Mouse (Mus musculus): ENCODE measurements at regions not wholly inside any gene's neighbourhood (a gene's known extent, or its start where the extent isn't known, plus 50 kb on each side); places are given as distances from the start of the nearest gene placed in this dataset.

DNA sequence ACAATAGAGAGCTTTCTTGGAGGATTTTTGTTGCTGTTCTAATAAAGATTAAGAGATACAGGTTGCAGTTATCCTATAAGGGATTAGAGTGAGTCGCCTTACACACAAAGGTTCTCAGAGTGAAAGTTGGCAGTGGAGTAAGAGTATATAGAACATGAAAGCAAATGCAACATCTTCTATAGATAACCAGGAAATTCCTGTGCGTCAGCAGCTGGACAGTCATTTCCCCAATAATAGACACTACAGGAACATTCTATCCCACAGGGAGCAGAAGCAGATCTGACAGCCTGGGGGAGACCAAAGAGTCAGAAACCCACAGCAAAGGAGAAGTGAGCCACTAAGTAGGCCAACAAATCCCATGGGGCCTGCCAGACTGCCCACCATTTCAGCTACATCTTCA lies 348.7 kb downstream of the Elavl2 start:
- no peak for DNase-seq (ENCODE audit: low spot score)

DNA sequence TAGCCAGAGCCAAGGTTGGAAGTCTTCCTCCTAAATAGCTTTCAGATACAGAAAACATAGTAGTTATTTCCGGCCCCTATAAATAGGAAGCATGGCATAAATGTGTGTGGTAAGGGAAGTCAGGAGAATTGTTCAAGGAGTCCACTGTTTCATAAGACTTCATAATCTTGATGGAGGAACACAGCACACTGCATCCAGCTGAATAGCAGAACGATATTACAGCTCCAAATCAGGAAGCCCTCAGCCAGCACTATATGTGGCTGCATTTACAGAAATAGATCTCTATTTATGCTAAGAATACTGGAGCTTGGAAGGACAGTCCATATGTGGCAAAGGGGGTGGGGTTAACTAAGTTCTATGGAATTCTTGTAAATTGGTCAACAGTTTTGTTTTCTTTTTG lies 371.1 kb downstream of the Elavl2 start:
- DNase-seq (ENCODE audit: low spot score): no peak

DNA sequence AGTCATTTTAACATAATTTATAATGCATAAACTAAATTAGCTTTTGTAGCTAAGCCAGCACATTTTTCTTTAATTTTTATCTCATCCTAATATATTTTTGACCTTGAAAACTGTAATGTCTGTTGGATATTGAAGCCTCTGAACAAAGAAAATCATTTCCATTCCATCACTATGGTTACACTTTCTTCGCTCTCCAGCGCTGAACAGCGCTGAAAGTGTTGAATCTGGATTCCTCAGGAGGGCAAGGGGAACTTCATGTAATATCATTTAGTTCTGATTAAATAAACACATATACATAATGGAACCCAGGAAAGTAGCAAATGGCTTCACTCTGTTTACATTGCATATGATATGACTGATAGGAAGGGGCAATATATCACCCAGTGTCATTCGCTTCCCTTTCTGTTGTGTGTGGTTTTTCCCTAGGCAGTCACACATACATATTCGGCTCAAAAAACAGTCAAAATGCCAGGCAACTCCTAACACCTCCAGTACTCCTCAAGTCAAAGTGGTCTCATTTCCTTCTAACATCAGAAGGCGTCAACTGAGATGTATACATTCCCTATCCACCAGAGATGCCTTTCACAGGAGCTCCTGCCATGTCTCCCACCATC lies 372.5 kb downstream of the Elavl2 start:
- DNase-seq (ENCODE audit: low spot score): no peak

DNA sequence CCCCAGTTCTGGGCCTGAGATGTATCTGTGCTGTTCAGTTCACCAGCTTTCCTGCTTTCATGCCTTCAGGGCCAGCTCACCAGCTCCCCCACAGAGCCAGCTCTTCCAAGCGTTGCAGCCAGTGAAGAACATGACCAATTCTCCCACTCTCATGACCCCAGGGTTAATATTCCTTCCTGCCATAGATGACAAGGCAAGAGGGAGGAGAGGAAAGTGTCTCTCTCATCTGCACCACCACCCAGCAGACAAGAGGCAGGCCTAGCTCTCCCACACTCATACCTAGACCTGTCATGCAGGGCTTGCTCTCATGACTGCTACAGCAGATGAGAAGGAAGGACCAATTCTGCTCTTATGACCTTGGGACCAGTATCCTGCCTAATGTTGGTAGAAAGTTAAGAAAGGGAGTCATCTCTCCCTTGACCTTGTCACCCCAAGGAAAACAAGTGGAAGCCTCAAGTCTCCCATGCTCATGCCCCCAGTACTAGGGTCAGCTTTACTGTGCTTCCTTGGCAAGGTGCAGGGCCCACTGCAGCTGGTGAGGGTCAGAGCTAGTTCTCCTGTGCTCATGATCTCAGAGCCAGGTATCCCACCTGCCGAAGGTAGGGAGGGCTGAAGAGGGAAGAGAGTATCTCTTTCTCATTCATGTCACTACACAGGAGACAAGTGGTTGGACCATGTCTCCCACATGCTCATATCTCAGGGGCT lies 404.0 kb downstream of the Elavl2 start:
- no peak for DNase-seq (ENCODE audit: low spot score)

DNA sequence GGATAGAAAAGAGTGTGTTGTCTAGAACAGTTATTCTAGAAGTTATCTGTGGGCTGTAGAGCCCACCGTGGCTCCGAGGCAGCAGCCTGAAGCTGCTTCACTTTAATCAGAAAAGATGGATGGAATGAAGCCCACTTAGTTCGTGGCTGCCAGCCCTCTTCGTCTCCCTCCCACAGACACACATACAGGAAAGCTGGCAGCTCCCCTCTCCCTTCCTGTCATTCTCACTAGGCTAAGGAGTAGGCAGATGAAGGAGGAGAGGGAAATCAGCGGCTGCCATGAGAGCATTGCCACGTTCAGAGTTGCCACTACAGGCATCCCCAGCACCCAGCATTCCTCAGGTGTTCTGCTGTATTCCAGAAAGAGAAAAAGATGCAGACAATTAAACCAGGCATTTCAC lies 435.9 kb downstream of the Elavl2 start:
- DNase-seq (ENCODE audit: low spot score): no peak

DNA sequence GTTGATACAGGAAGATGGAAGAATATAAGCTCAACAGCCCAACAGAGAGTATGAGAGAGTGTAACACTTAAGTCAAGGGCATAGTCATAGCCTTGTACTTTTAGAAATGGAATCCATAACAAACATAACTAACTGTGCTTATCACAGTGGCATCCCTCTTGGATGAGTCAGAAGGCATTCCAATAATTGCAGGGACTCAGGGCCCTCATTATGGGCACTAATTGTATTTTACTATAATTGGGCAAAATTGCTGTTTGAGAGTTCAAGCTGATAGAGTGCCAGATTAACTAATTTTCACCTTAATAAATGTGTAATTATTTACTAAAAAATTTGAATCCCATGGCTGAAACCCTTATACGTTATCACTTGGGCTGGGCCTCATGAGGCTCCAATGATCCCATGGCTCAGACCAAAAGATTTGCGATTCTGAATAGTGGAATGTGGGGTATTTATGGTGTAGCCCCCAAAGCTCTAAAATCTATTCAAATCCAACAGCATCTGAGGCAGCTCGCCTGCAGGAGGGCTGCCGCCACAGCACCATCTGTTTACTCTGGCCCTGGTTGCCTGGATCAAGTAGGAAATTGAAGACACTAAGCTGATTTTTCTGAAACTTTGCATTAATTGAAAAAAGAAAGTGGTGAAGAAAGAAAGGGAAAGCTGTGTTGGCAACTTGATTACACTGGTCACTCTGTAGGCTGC lies 456.7 kb downstream of the Elavl2 start:
- DNase-seq (ENCODE audit: low spot score): no peak

DNA sequence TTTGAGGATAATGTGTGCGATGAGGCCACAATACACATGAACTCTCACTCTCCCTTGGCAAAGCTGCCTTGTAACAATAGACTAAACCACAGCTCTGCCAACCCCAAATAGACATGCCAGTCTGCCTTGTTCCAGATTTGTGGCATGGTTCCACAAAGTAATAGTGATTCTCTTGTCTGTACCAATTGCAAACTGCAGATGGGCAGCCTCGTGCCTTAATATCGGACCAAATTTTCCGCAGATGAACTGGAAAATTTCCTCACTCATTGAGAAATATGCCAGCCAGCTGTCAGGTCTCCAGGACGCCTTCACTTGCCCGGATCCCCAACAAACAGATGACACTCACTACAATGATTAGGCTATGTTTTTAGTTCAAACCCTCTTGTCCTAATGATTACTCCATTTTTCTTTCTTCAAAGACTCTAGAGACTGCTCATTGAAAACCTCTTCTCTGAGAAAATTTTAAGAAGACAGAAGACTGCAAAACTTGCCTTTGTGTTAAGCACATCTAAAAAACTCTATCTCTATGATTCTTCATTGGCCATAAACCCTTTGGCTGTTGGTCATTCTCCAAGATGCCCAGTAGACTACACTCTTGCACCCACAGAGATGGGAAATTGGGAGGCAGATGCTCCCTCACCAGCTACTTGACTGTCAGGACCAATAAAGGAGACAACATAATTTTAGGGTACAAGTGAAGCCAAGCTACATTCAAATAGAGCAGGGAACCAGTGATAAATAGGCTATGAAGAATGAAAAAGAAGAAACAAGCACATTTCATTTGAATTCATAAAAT lies 483.1 kb downstream of the Elavl2 start:
- no peak for DNase-seq (ENCODE audit: low spot score)

DNA sequence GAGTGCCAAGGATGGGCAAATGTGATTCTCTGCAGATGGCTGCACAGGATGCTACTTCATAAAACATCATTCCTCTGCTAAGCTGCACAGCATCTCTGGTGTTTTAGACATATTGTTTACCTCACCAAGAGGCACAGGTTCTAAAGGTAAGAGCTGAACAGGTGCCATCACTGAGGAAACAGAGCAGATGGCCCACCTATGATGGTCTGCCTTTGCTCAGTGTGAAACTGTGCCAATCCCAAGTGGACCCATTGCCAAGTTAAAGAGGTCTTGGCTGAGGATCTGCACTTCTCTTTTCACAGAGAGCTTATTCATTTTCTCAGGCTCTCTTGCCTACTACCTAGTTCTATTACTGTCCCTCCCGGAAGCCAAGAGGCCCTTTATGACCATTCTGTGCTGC lies 494.3 kb downstream of the Elavl2 start:
- no peak for DNase-seq (ENCODE audit: low spot score)

DNA sequence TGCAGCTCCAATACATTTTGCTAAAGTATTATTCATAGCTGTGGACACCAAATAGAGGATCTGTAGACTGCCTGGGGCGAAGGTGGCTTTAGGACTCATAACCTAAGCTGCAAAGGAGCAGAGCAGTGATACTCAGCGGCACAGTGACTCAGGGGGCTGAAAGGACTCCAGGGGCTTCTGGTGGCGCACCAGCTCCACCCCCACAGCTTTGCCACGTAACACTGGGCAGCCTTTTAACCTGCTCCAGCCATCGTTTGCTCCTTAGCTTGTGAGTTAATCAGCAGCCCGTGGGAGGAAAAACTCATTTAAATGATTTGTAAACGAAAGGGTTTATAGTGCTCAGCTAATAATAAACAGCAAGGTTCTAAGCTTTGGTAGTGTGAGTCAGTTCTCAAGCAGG lies 532.4 kb downstream of the Elavl2 start:
- DNase-seq (ENCODE audit: low spot score): no peak

DNA sequence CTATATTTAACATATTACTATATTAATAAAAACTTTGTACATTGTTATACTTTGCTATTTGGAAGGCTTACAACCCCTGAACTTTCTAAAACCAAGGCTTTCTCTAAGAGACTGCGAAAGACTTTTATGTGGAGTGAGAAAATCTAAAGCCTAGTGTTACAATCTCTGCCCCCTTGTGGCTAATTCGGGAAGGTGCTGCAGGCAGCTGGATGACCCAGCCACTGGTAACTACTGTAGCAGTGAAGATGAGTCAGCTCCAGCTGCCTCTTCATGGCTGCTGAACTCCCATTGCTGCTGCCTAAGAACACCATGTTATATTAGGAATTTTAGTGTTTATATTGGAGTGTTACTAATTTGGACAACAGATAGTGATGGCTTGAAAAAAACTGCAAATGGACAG lies 539.7 kb downstream of the Elavl2 start:
- DNase-seq (ENCODE audit: low spot score): no peak

DNA sequence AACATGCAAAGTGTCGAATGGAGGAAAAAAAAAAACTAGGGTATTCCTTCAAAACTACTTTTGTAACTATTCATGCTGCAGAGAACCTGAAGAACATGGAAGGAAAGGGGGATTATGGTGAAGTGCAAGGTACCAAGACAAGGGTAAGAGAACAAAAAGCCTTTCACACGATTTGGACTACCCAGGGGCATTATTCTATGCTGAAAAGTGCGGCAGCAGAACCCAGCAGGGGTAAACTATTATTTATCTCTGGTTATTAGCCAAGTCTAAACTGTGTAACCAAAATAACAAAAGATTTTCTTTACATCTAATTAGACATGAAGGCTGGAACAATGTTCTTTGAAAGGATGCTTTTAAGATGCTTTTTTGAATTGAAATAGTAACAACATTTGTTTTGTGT lies 560.8 kb downstream of the Elavl2 start:
- no peak for DNase-seq (ENCODE audit: low spot score)

DNA sequence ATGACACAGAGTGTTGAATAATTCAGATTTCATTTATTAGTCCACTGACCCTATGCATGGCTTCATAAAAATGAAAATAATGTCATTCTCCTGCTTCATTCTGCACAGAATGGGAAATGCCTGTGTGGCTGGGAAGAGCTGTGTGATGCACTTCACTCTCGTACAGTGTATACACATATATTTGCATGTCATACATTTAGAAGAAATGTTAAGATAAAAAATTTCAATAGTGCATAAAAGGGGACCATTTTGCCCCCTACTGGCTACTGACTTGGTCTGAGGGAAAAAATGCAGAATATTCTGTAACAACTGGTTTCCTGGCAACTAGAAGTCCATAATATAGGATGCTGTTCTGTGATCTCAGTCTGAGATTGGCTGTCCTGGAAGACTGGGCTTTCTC lies 580.5 kb downstream of the Zfp352 start:
- DNase-seq (ENCODE audit: low spot score): no peak

DNA sequence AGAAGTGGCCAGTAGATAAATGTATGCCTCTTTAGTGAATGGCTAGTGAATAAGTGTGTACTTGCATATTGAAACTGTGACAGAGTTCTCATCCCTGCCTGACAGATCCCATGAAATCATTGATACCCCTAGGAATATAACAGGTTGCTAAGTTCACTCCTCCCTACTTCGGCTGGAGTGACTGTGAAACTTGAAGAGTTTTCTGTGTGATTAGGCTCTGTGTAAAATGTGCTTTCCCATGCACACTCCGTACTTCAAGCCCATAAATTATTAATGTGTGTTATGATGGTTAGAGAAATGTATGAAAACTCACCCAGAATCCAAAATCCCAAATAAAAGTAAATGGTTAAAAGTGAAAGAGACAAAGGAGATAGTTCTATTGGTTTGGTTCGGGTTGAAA lies 580.0 kb downstream of the Zfp352 start:
- no peak for DNase-seq (ENCODE audit: low spot score)

DNA sequence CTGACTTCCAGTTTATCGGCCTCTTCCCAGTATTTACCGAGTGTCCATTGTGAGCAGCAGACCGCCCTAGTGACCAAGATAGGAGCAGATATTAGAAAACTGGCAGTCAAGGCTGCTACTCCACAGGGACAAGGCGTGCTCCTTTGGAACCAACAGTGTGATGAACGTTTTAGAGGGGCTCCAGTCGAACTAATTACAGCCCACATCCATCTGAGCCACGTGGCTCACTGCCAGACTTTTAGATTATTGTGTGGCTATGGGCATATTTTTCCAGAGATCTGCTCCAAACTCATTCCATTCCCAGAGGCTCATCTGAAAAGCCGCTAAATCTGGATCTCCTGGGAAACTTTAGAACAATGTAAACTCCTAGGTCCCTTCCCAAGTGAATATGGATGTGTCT lies 578.9 kb downstream of the Zfp352 start:
- DNase-seq (ENCODE audit: low spot score): no peak

All from adipocyte (in vitro differentiated cells).